Mouse (Mus musculus): Measurements from ENCODE around the gene Gm49383. TPM values are rescaled to one million over a fixed set of nuclear protein-coding genes. Genes with fewer than 3 reads are reported as not detected.

Gm49383 gene
- polyA plus RNA-seq, 1 experiment = 2.6 TPM

- H3K36me3 ChIP-seq (ENCODE audit: control insufficient read depth, insufficient read depth, low read length) = no peaks in the 10 kb centered on the region; the same call in 1 of the 2 replicates
- H3K27ac ChIP-seq (ENCODE audit: insufficient read depth, low read depth, low read length) = peak within 1 kb of the TSS; percentile 81
- TF ChIP-seq CTCF (conservative IDR thresholded peaks at IDR 0.05; ENCODE audit: insufficient read depth, insufficient read length, low read depth, low read length) (no peak), POLR2A (IDR thresholded peaks at IDR 0.05; ENCODE audit: low read depth, low read length) (no peak)
- H3K4me1 ChIP-seq (ENCODE audit: control insufficient read depth, insufficient read depth, low read length) = peaks cover 5% of the 10 kb centered on the region; the same call in 1 of the 2 replicates
- DNase-seq = peak; percentile 91
- H3K4me3 ChIP-seq (ENCODE audit: insufficient read depth, low read depth, low read length) = peak within 1 kb of the TSS; percentile 68
- no peaks in the 10 kb centered on the region for H3K27me3 ChIP-seq (replicated peaks; ENCODE audit: control insufficient read depth, insufficient read depth, low read length)
- WGBS = under 1% methylated on average over 18 of the region's 18 CpGs
These were observed 1.2 kb upstream of the Gm49383 start, which contains the start of gene Dnaaf2 for GRCm38 (mm10) chr12:69198164-69198535. Gene Dnaaf2 (minus strand): TSS chr12:69198429.

- peak overlapping the region; percentile 81 for H3K27ac ChIP-seq (ENCODE audit: insufficient read depth, low read depth, low read length)
- H3K4me1 ChIP-seq (ENCODE audit: control insufficient read depth, insufficient read depth, low read length) = peaks cover 5% of the 10 kb centered on the region; the same call in 1 of the 2 replicates
- H3K4me3 ChIP-seq (ENCODE audit: insufficient read depth, low read depth, low read length) = peak overlapping the region; percentile 68
- under 1% methylated on average over 94 of the region's 94 CpGs for WGBS
- peak; percentile 56 for DNase-seq
- TF ChIP-seq POLR2A (IDR thresholded peaks at IDR 0.05; ENCODE audit: low read depth, low read length) = no peak
- TF ChIP-seq CTCF (conservative IDR thresholded peaks at IDR 0.05; ENCODE audit: insufficient read depth, insufficient read length, low read depth, low read length) = no peak
- H3K36me3 ChIP-seq (ENCODE audit: control insufficient read depth, insufficient read depth, low read length) = no peaks in the 10 kb centered on the region; the same call in 1 of the 2 replicates
- no peaks in the 10 kb centered on the region for H3K27me3 ChIP-seq (replicated peaks; ENCODE audit: control insufficient read depth, insufficient read depth, low read length)
These were observed 667 bp upstream of the Gm49383 start for GRCm38 (mm10) chr12:69197378-69198163.

DNA sequence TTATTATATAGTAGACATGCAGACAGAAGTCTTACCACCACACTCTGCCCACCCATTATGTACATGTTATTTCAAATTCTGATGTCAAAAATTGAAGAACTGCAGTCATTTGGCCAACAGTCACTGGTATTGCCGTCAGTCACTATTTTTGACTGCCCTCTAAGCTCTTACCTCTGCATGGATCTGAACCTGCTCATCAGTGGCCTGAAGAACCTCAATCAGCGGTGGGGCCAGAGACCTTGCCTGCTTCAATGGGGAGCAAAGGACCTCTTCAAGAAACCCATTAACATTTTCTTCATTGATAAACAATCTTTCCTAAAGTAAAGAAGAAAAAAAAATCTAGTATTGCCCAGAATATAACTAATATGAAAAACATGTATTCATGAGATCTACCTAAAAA lies 4.3 kb downstream of the Gm49383 start:
- H3K27ac ChIP-seq (ENCODE audit: insufficient read depth, low read depth, low read length) = no peak overlapping the region
- DNase-seq = no peak
- 89% methylated on average over 2 of the region's 2 CpGs for WGBS

GRCm38 (mm10) chr12:69191396-69191795 lies 5.5 kb downstream of the Gm49383 start:
- 89% methylated on average over 5 of the region's 5 CpGs for WGBS
- Histone ChIP-seq H3K4me3 (ENCODE audit: insufficient read depth, low read depth, low read length) (no peak overlapping the region), H3K4me1 (ENCODE audit: control insufficient read depth, insufficient read depth, low read length) (peaks cover 5% of the 10 kb centered on the region; the same call in 1 of the 2 replicates), H3K36me3 (ENCODE audit: control insufficient read depth, insufficient read depth, low read length) (no peaks in the 10 kb centered on the region), H3K27ac (ENCODE audit: insufficient read depth, low read depth, low read length) (no peak overlapping the region), H3K27me3 (replicated peaks; ENCODE audit: control insufficient read depth, insufficient read depth, low read length) (no peaks in the 10 kb centered on the region)
- TF ChIP-seq POLR2A (IDR thresholded peaks at IDR 0.05; ENCODE audit: low read depth, low read length) = no peak
- TF ChIP-seq CTCF (conservative IDR thresholded peaks at IDR 0.05; ENCODE audit: insufficient read depth, insufficient read length, low read depth, low read length) = no peak
- DNase-seq = no peak

More for the DNA sequence above, 4.3 kb downstream of the Gm49383 start:
- TF ChIP-seq CTCF (conservative IDR thresholded peaks at IDR 0.05; ENCODE audit: insufficient read depth, insufficient read length, low read depth, low read length) = no peak
- no peak for TF ChIP-seq POLR2A (IDR thresholded peaks at IDR 0.05; ENCODE audit: low read depth, low read length)
- Histone ChIP-seq H3K4me3 (ENCODE audit: insufficient read depth, low read depth, low read length) (no peak overlapping the region), H3K36me3 (ENCODE audit: control insufficient read depth, insufficient read depth, low read length) (no peaks in the 10 kb centered on the region), H3K4me1 (ENCODE audit: control insufficient read depth, insufficient read depth, low read length) (no peaks in the 10 kb centered on the region; the same call in 1 of the 2 replicates), H3K27me3 (replicated peaks; ENCODE audit: control insufficient read depth, insufficient read depth, low read length) (no peaks in the 10 kb centered on the region)

- H3K27ac ChIP-seq (ENCODE audit: insufficient read depth, low read depth, low read length) = no peak overlapping the region
- H3K4me1 ChIP-seq (ENCODE audit: control insufficient read depth, insufficient read depth, low read length) = peaks cover 6% of the 10 kb centered on the region; the same call in 1 of the 2 replicates
- no peak for TF ChIP-seq CTCF (conservative IDR thresholded peaks at IDR 0.05; ENCODE audit: insufficient read depth, insufficient read length, low read depth, low read length)
- no peak for TF ChIP-seq POLR2A (IDR thresholded peaks at IDR 0.05; ENCODE audit: low read depth, low read length)
- no peak overlapping the region for H3K4me3 ChIP-seq (ENCODE audit: insufficient read depth, low read depth, low read length)
- WGBS = 100% methylated on average over 1 of the region's 1 CpGs
- no peaks in the 10 kb centered on the region for H3K36me3 ChIP-seq (ENCODE audit: control insufficient read depth, insufficient read depth, low read length)
- no peaks in the 10 kb centered on the region for H3K27me3 ChIP-seq (replicated peaks; ENCODE audit: control insufficient read depth, insufficient read depth, low read length)
- no peak for DNase-seq
These were observed 6.4 kb downstream of the Gm49383 start for GRCm38 (mm10) chr12:69190522-69190921.

GRCm38 (mm10) chr12:69190074-69190473 lies 6.8 kb downstream of the Gm49383 start:
- Histone ChIP-seq H3K27ac (ENCODE audit: insufficient read depth, low read depth, low read length) (no peak overlapping the region), H3K36me3 (ENCODE audit: control insufficient read depth, insufficient read depth, low read length) (no peaks in the 10 kb centered on the region), H3K4me1 (ENCODE audit: control insufficient read depth, insufficient read depth, low read length) (peaks cover 9% of the 10 kb centered on the region; the same call in 1 of the 2 replicates), H3K27me3 (replicated peaks; ENCODE audit: control insufficient read depth, insufficient read depth, low read length) (no peaks in the 10 kb centered on the region), H3K4me3 (ENCODE audit: insufficient read depth, low read depth, low read length) (no peak overlapping the region)
- DNase-seq = no peak
- TF ChIP-seq CTCF (conservative IDR thresholded peaks at IDR 0.05; ENCODE audit: insufficient read depth, insufficient read length, low read depth, low read length) (no peak), POLR2A (IDR thresholded peaks at IDR 0.05; ENCODE audit: low read depth, low read length) (no peak)
- WGBS = 89% methylated on average over 9 of the region's 9 CpGs

GRCm38 (mm10) chr12:69186811-69187471 lies 10.0 kb downstream of the Gm49383 start:
- Histone ChIP-seq H3K4me3 (ENCODE audit: insufficient read depth, low read depth, low read length) (peak overlapping the region; percentile 20; the same call in 1 of the 2 replicates), H3K4me1 (ENCODE audit: control insufficient read depth, insufficient read depth, low read length) (peaks cover 9% of the 10 kb centered on the region; the same call in 1 of the 2 replicates), H3K27ac (ENCODE audit: insufficient read depth, low read depth, low read length) (peak overlapping the region; percentile 70), H3K36me3 (ENCODE audit: control insufficient read depth, insufficient read depth, low read length) (peaks cover 2% of the 10 kb centered on the region; the same call in 1 of the 2 replicates), H3K27me3 (replicated peaks; ENCODE audit: control insufficient read depth, insufficient read depth, low read length) (no peaks in the 10 kb centered on the region)
- peak; percentile 85 for DNase-seq
- TF ChIP-seq POLR2A (IDR thresholded peaks at IDR 0.05; ENCODE audit: low read depth, low read length) (no peak), CTCF (conservative IDR thresholded peaks at IDR 0.05; ENCODE audit: insufficient read depth, insufficient read length, low read depth, low read length) (no peak)
- WGBS = 31% methylated on average over 5 of the region's 5 CpGs
